Mouse (Mus musculus) erythroblast, adult 5-6 weeks (primary cell): Measurements from ENCODE around the gene Rac3. TPM values are rescaled to one million over a fixed set of nuclear protein-coding genes. Genes with fewer than 3 reads are reported as not detected.

Experiments used
- ATAC-seq: replicated peaks from 2 replicates; pipeline ENCODE4 v1.8.0; 2016; ENCODE audit warnings: moderate number of reproducible peaks, mild to moderate bottlenecking, moderate TSS enrichment, inconsistent platforms; ENCODE audit not compliant: poor library complexity, low FRiP score, severe bottlenecking
- total RNA-seq, 2 experiments: library from RNA; stranded (forward) in 1 of 2; stranded (reverse) in 1 of 2; fragments of 150-400 nt in 1 of 2; fragments of 200-764, 138-1000 nt in 1 of 2; gene quantifications; 2 replicates each; pipeline versions ENCODE4 v1.2.3 to v1.2.4; 2015 to 2017; ENCODE audit warnings: low replicate concordance in 2 of 2

Gene Rac3
- total RNA-seq, 2 experiments from 2014 or later = 3.3 TPM; not detected in 1

- 0 out of 2 replicates have a peak, but pooled peaks have one; percentile 30 for ATAC-seq
These were observed 42.1 kb downstream of the Rac3 start for GRCm38 (mm10) chr11:120763121-120763999.

DNA sequence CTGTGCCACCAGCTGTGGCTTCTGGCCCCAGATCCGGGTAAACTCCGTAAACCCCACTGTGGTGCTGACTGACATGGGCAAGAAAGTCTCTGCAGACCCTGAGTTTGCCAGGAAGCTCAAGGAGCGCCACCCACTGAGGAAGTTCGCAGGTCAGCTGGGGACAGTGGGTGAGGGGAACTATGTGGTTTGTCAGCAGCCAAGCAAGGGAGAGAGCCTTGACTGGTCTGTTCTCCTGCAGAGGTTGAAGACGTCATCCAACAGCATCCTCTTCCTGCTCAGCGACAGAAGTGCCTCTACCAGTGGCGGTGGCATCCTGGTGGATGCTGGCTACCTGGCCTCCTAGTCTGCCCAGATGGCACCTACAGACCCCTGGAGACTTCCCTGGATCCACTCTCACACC lies 45.8 kb downstream of the Rac3 start:
- peak; percentile 16; the same call in 1 of the 2 replicates for ATAC-seq

DNA sequence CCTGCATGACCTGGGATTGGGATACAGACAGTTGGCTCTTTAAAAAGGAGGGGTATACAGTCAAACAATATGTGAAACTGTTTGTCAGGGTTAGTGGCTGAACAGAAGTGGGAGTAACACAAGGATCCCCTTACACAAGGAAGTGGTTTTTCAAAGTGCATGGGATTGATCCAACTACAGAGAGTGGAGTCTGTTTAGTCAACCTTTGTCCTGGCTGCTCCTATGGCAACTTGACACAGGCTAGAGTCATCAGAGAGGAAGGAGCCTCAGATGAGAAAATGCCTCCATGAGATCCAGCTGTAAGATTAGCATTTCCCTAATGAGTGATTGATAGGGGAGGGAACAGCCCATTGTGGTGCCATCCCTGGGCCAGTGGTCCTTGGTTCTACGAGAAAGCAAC lies 46.9 kb downstream of the Rac3 start:
- ATAC-seq = no peak

- ATAC-seq = no peak
These were observed 51.5 kb downstream of the Rac3 start for GRCm38 (mm10) chr11:120772749-120773148.

Other genes with a start within 250 kb of the Rac3 start
- 12.1 and 16.1 TPM in 2 replicates for gene Mrpl12, start 236.9 kb upstream of the Rac3 start, total RNA-seq (2015; ENCODE audit: low replicate concordance)
- 12.1 and 15.6 TPM in 2 replicates for gene Mrpl12, start 236.9 kb upstream of the Rac3 start, total RNA-seq (2017; ENCODE audit: low replicate concordance)
- gene Slc25a10, start 229.6 kb upstream of the Rac3 start, total RNA-seq (2015; ENCODE audit: low replicate concordance) = 6.9 and 11.1 TPM in 2 replicates
- 4.7 and 6.0 TPM in 2 replicates for gene Slc25a10, start 229.6 kb upstream of the Rac3 start, total RNA-seq (2017; ENCODE audit: low replicate concordance)
- not detected in 2 replicates for gene Gcgr, start 190.8 kb upstream of the Rac3 start, total RNA-seq (2015; ENCODE audit: low replicate concordance)
- not detected in 2 replicates for gene Gcgr, start 190.8 kb upstream of the Rac3 start, total RNA-seq (2017; ENCODE audit: low replicate concordance)
- gene Mcrip1, start 171.7 kb upstream of the Rac3 start, total RNA-seq (2015; ENCODE audit: low replicate concordance) = 8.1 and 17.6 TPM in 2 replicates
- gene Mcrip1, start 171.7 kb upstream of the Rac3 start, total RNA-seq (2017; ENCODE audit: low replicate concordance) = 3.2 and 9.6 TPM in 2 replicates
- not detected in 2 replicates for gene Ppp1r27, start 170.3 kb upstream of the Rac3 start, total RNA-seq (2015; ENCODE audit: low replicate concordance)
- not detected in 2 replicates for gene Ppp1r27, start 170.3 kb upstream of the Rac3 start, total RNA-seq (2017; ENCODE audit: low replicate concordance)
- gene P4hb, start 148.2 kb upstream of the Rac3 start, total RNA-seq (2015; ENCODE audit: low replicate concordance) = 108 and 148 TPM in 2 replicates
- gene P4hb, start 148.2 kb upstream of the Rac3 start, total RNA-seq (2017; ENCODE audit: low replicate concordance) = 136 and 145 TPM in 2 replicates
- 101 and 127 TPM in 2 replicates for gene Arhgdia, start 139.8 kb upstream of the Rac3 start, total RNA-seq (2015; ENCODE audit: low replicate concordance)
- gene Arhgdia, start 139.8 kb upstream of the Rac3 start, total RNA-seq (2017; ENCODE audit: low replicate concordance) = 35.7 and 38.1 TPM in 2 replicates
- gene Alyref, start 123.1 kb upstream of the Rac3 start, total RNA-seq (2015; ENCODE audit: low replicate concordance) = 60.6 and 67.8 TPM in 2 replicates
- gene Alyref, start 123.1 kb upstream of the Rac3 start, total RNA-seq (2017; ENCODE audit: low replicate concordance) = 86.1 and 86.4 TPM in 2 replicates
- 15.0 and 16.9 TPM in 2 replicates for gene Anapc11, start 123.0 kb upstream of the Rac3 start, total RNA-seq (2015; ENCODE audit: low replicate concordance)
- gene Anapc11, start 123.0 kb upstream of the Rac3 start, total RNA-seq (2017; ENCODE audit: low replicate concordance) = 0.56 and 6.5 TPM in 2 replicates
- gene Npb, start 113.0 kb upstream of the Rac3 start, total RNA-seq (2015; ENCODE audit: low replicate concordance) = not detected in 2 replicates
- gene Npb, start 113.0 kb upstream of the Rac3 start, total RNA-seq (2017; ENCODE audit: low replicate concordance) = not detected in 2 replicates
- gene Pcyt2, start 103.5 kb upstream of the Rac3 start, total RNA-seq (2015; ENCODE audit: low replicate concordance) = 7.7 and 20.7 TPM in 2 replicates
- 19.8 and 39.8 TPM in 2 replicates for gene Pcyt2, start 103.5 kb upstream of the Rac3 start, total RNA-seq (2017; ENCODE audit: low replicate concordance)
- 21.9 and 26.1 TPM in 2 replicates for gene Sirt7, start 96.2 kb upstream of the Rac3 start, total RNA-seq (2015; ENCODE audit: low replicate concordance)
- gene Sirt7, start 96.2 kb upstream of the Rac3 start, total RNA-seq (2017; ENCODE audit: low replicate concordance) = 48.8 and 52.1 TPM in 2 replicates
- gene Mafg, start 87.9 kb upstream of the Rac3 start, total RNA-seq (2015; ENCODE audit: low replicate concordance) = 65.3 and 78.0 TPM in 2 replicates
- gene Mafg, start 87.9 kb upstream of the Rac3 start, total RNA-seq (2017; ENCODE audit: low replicate concordance) = 137 and 154 TPM in 2 replicates
- 2.3 TPM in 1 of 2 replicates, not detected in the other for gene Pycr1, start 77.7 kb upstream of the Rac3 start, total RNA-seq (2015; ENCODE audit: low replicate concordance)
- not detected in 2 replicates for gene Pycr1, start 77.7 kb upstream of the Rac3 start, total RNA-seq (2017; ENCODE audit: low replicate concordance)
- not detected in 2 replicates for gene Myadml2, start 73.3 kb upstream of the Rac3 start, total RNA-seq (2015; ENCODE audit: low replicate concordance)
- gene Myadml2, start 73.3 kb upstream of the Rac3 start, total RNA-seq (2017; ENCODE audit: low replicate concordance) = not detected in 2 replicates
- not detected in 2 replicates for gene Notum, start 60.3 kb upstream of the Rac3 start, total RNA-seq (2015; ENCODE audit: low replicate concordance)
- gene Notum, start 60.3 kb upstream of the Rac3 start, total RNA-seq (2017; ENCODE audit: low replicate concordance) = not detected in 2 replicates
- gene Aspscr1, start 48.5 kb upstream of the Rac3 start, total RNA-seq (2015; ENCODE audit: low replicate concordance) = 16.7 and 17.6 TPM in 2 replicates
- gene Aspscr1, start 48.5 kb upstream of the Rac3 start, total RNA-seq (2017; ENCODE audit: low replicate concordance) = 10.7 and 15.9 TPM in 2 replicates
- 24.5 and 59.8 TPM in 2 replicates for gene Cenpx, start 7.7 kb upstream of the Rac3 start, total RNA-seq (2015; ENCODE audit: low replicate concordance)
- 2.2 and 10.8 TPM in 2 replicates for gene Cenpx, start 7.7 kb upstream of the Rac3 start, total RNA-seq (2017; ENCODE audit: low replicate concordance)
- gene Lrrc45, start 7.5 kb upstream of the Rac3 start, total RNA-seq (2015; ENCODE audit: low replicate concordance) = 1.5 and 2.3 TPM in 2 replicates
- 3.7 and 7.0 TPM in 2 replicates for gene Lrrc45, start 7.5 kb upstream of the Rac3 start, total RNA-seq (2017; ENCODE audit: low replicate concordance)
- gene Dcxr, start 5.8 kb downstream of the Rac3 start, total RNA-seq (2015; ENCODE audit: low replicate concordance) = 6.1 and 6.5 TPM in 2 replicates
- gene Dcxr, start 5.8 kb downstream of the Rac3 start, total RNA-seq (2017; ENCODE audit: low replicate concordance) = 1.9 and 3.1 TPM in 2 replicates
- 9.0 TPM in 1 of 2 replicates, not detected in the other for gene Cbr2, start 10.6 kb downstream of the Rac3 start, total RNA-seq (2015; ENCODE audit: low replicate concordance)
- gene Cbr2, start 10.6 kb downstream of the Rac3 start, total RNA-seq (2017; ENCODE audit: low replicate concordance) = not detected in 2 replicates
- 7.1 and 52.7 TPM in 2 replicates for gene Hmga1b, start 41.3 kb downstream of the Rac3 start, total RNA-seq (2015; ENCODE audit: low replicate concordance)
- 0.77 and 7.7 TPM in 2 replicates for gene Hmga1b, start 41.3 kb downstream of the Rac3 start, total RNA-seq (2017; ENCODE audit: low replicate concordance)
- 0.58 and 5.0 TPM in 2 replicates for gene Rfng, start 62.7 kb downstream of the Rac3 start, total RNA-seq (2015; ENCODE audit: low replicate concordance)
- gene Rfng, start 62.7 kb downstream of the Rac3 start, total RNA-seq (2017; ENCODE audit: low replicate concordance) = 0.60 and 1.3 TPM in 2 replicates
- gene Gps1, start 62.8 kb downstream of the Rac3 start, total RNA-seq (2015; ENCODE audit: low replicate concordance) = 22.8 and 28.4 TPM in 2 replicates
- 16.2 and 18.1 TPM in 2 replicates for gene Gps1, start 62.8 kb downstream of the Rac3 start, total RNA-seq (2017; ENCODE audit: low replicate concordance)
- gene Dus1l, start 74.9 kb downstream of the Rac3 start, total RNA-seq (2015; ENCODE audit: low replicate concordance) = 10.0 and 12.5 TPM in 2 replicates
- 6.4 and 8.5 TPM in 2 replicates for gene Dus1l, start 74.9 kb downstream of the Rac3 start, total RNA-seq (2017; ENCODE audit: low replicate concordance)
- 6.5 and 7.9 TPM in 2 replicates for gene Fasn, start 103.1 kb downstream of the Rac3 start, total RNA-seq (2015; ENCODE audit: low replicate concordance)
- 2.6 TPM in 2 replicates for gene Fasn, start 103.1 kb downstream of the Rac3 start, total RNA-seq (2017; ENCODE audit: low replicate concordance)
- gene Ccdc57, start 211.4 kb downstream of the Rac3 start, total RNA-seq (2015; ENCODE audit: low replicate concordance) = 2.3 and 5.2 TPM in 2 replicates
- 4.4 and 6.0 TPM in 2 replicates for gene Ccdc57, start 211.4 kb downstream of the Rac3 start, total RNA-seq (2017; ENCODE audit: low replicate concordance)
- gene Slc16a3, start 227.0 kb downstream of the Rac3 start, total RNA-seq (2015; ENCODE audit: low replicate concordance) = 5.2 and 11.7 TPM in 2 replicates
- gene Slc16a3, start 227.0 kb downstream of the Rac3 start, total RNA-seq (2017; ENCODE audit: low replicate concordance) = 5.6 and 7.1 TPM in 2 replicates